Mouse (Mus musculus) small intestine, adult 2 months (tissue): ENCODE data around the gene Ric3. TPM values are rescaled to one million over a fixed set of nuclear protein-coding genes. Genes with fewer than 3 reads are reported as not detected.

ENCODE experiments used
- H3K27ac ChIP-seq: fragments of 200-500 bp; 2 replicates; pipeline ENCODE4 v1.5.1; 2012; ENCODE audit warnings: low read depth, low read length, control low read depth, inconsistent platforms; ENCODE audit not compliant: insufficient read depth
- H3K27me3 ChIP-seq: fragments of 200-500 bp; 2 replicates; pipeline ENCODE4 v1.6.1; 2012; ENCODE audit warnings: mild to moderate bottlenecking, moderate library complexity, low read length, inconsistent platforms; ENCODE audit not compliant: control insufficient read depth, insufficient read depth
- H3K36me3 ChIP-seq: fragments of 200-500 bp; 2 replicates; pipeline ENCODE4 v1.6.1; 2012; ENCODE audit warnings: mild to moderate bottlenecking, low read length, control low read depth, inconsistent platforms; ENCODE audit not compliant: control insufficient read depth, insufficient read depth
- H3K4me1 ChIP-seq: fragments of 200-500 bp; 2 replicates; pipeline ENCODE4 v1.6.1; 2012; ENCODE audit warnings: low read length, inconsistent platforms, mixed read lengths; ENCODE audit not compliant: control insufficient read depth, insufficient read depth, insufficient read length
- H3K4me3 ChIP-seq: fragments of 200-500 bp; 2 replicates; pipeline ENCODE4 v1.5.1; 2012; ENCODE audit warnings: low read depth, mild to moderate bottlenecking, control low read depth, inconsistent platforms, low read length, moderate library complexity
- CTCF ChIP-seq: fragments of 200-500 bp; IDR thresholded peaks from 2 replicates; pipeline ENCODE4 v1.5.1; 2012; ENCODE audit warnings: low read depth, mild to moderate bottlenecking, control low read depth, inconsistent platforms, low read length, moderate library complexity, mixed read lengths; ENCODE audit not compliant: insufficient replicate concordance, insufficient read length; ENCODE audit errors: extremely low read depth
- POLR2A ChIP-seq: fragments of 200-500 bp; IDR thresholded peaks from 2 replicates; pipeline ENCODE4 v1.6.1; 2012; ENCODE audit warnings: low read depth, mild to moderate bottlenecking, control low read depth, inconsistent platforms, low read length, moderate library complexity
- WGBS: fragments of 180-500 bp; shearing (Covaris S2); methylation state at CpG from one replicate; pipeline ENCODE4 v1.1.7; 2018; 5-methylcytosine and 5-hydroxymethylcytosine counted together
- polyA plus RNA-seq: library from polyadenylated mRNA; depleted of rRNA; stranded (reverse); fragments of >200 nt; gene quantifications from 2 replicates; pipeline ENCODE4 v1.2.3, GENCODE M21; 2012

The Ric3 gene
- polyA plus RNA-seq, 1 experiment = 0.67 TPM

DNA sequence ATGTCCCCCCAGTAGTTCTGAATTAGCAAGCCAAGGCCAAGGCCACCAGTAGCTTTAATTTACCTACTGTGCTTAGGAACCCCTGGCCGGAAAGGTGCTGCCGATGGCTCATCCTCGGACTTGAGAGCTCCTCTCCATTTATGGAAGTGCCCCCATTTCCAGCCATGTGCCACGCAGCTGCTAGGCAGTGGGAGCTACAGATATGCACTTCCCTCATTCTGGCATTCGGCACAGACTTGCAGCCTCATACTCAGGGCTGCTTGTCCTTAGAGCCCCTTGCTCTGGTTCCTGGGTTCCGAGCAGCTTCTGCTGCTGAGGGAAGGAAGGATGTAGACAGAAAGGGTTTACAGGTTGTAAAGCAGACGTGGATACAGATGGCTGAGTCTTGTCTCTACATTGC is 68.3 kb downstream of the Ric3 start:
- Histone ChIP-seq H3K27ac (no peak overlapping the region), H3K4me3 (no peak overlapping the region), H3K4me1 (no peaks in the 10 kb centered on the region), H3K36me3 (no peaks in the 10 kb centered on the region), H3K27me3 (peaks cover 11% of the 10 kb centered on the region)
- TF ChIP-seq CTCF (no peak), POLR2A (no peak)
- 81% methylated on average over 7 of the region's 7 CpGs for WGBS

DNA sequence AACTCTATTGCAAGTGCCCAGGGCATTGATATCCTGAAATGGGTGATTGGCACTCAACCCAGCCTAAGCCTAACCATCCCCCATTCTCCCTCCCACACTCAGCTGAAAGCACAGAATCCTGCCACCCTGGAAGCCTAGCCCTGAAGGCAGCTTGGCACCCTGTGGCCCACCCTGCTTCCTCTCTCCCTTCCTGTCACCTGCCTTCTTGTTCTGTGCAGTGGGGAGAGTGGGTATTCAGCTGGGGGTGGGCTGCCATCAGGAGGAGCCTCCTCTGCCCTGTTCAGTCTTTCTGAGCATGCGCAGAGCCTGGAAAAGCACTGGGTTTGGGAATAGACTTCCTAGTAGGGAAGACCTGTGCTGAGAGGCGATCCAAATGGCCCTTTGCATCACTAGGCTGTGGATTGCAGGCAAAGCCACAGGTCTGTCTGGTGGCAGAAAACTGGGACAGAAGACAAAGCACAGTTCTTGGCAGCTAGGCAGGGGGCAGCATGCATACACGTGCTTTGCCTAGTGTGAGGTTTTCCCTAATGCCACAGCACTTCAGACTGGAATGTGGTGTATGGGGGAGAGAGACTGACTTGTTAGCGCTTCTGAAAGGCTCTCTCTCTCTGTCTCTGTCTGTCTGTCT is 70.0 kb downstream of the Ric3 start:
- Histone ChIP-seq H3K27ac (no peak overlapping the region), H3K4me3 (no peak overlapping the region), H3K4me1 (no peaks in the 10 kb centered on the region), H3K36me3 (no peaks in the 10 kb centered on the region), H3K27me3 (peaks cover 11% of the 10 kb centered on the region)
- TF ChIP-seq CTCF (no peak), POLR2A (no peak)
- WGBS = 71% methylated on average over 4 of the region's 4 CpGs

- 81% methylated on average over 1 of the region's 1 CpGs for WGBS
- Histone ChIP-seq H3K4me3 (no peak overlapping the region), H3K4me1 (no peaks in the 10 kb centered on the region), H3K27ac (no peak overlapping the region), H3K36me3 (no peaks in the 10 kb centered on the region), H3K27me3 (peaks cover 11% of the 10 kb centered on the region)
- TF ChIP-seq POLR2A (no peak), CTCF (no peak)
Measured at GRCm38 (mm10) chr7:109012575-109012974, 70.6 kb downstream of the Ric3 start.

DNA sequence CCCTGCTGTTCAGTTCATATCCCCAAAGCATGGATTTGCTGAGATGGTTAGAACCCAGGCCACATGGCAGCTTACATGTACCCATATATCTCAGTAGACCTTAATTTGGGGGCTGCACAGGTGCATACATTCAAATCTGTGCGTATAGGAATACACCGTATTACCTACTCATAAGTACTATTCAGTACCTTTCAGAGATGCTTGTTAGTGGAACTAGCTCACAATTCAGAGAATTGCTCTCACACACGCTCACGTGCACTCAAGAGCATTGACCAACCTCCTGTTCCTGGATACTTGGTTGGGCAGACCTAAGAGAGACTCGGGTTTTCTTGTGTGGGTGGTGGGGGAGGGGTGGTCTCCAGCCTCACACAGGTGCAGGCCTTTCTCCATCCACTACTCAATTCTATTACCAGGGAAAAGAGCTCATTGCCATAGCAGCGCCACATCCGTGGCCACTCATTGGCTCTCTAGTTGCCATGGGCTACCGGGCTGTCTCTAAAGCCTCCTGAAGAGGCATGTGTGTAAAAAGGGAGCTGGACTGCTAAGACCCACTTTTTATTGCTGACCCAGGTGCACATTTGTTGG is 71.4 kb downstream of the Ric3 start:
- H3K27me3 ChIP-seq = peaks cover 11% of the 10 kb centered on the region
- no peak overlapping the region for H3K27ac ChIP-seq
- H3K4me3 ChIP-seq = no peak overlapping the region
- no peaks in the 10 kb centered on the region for H3K4me1 ChIP-seq
- no peaks in the 10 kb centered on the region for H3K36me3 ChIP-seq
- TF ChIP-seq POLR2A = no peak
- TF ChIP-seq CTCF = no peak
- whole genome bisulfite sequencing = 67% methylated on average over 8 of the region's 8 CpGs

- Histone ChIP-seq H3K4me3 (peak overlapping the region; percentile 24), H3K4me1 (no peaks in the 10 kb centered on the region), H3K36me3 (no peaks in the 10 kb centered on the region), H3K27me3 (peaks cover 11% of the 10 kb centered on the region), H3K27ac (no peak overlapping the region)
- 4% methylated on average over 81 of the region's 82 CpGs for WGBS
- TF ChIP-seq CTCF = no peak
- TF ChIP-seq POLR2A = no peak
Measured at GRCm38 (mm10) chr7:109010720-109011595, 72.2 kb downstream of the Ric3 start.

DNA sequence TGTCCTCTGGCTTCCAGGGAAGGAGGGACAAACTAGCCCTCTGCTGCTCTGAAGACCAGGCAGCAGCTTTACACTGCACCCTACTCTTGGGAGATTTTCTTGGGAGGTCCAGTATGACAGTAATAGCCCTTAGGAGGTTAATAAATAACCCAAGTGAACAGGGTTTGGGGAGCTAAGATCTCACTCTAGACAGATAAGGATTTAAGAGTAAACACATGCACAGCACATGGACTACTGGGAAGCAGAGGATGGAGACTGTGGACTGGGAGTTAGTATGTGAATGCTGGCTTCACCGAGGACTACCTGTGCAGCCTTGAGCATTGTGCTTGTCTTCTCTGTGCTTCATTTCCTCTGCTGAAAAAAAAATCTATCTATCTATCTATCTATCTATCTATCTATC is 73.9 kb downstream of the Ric3 start:
- H3K36me3 ChIP-seq = no peaks in the 10 kb centered on the region
- no peaks in the 10 kb centered on the region for H3K4me1 ChIP-seq
- 38% methylated on average over 1 of the region's 1 CpGs for WGBS
- H3K27ac ChIP-seq = no peak overlapping the region
- peaks cover 11% of the 10 kb centered on the region for H3K27me3 ChIP-seq
- TF ChIP-seq POLR2A (no peak), CTCF (no peak)
- H3K4me3 ChIP-seq = no peak overlapping the region

DNA sequence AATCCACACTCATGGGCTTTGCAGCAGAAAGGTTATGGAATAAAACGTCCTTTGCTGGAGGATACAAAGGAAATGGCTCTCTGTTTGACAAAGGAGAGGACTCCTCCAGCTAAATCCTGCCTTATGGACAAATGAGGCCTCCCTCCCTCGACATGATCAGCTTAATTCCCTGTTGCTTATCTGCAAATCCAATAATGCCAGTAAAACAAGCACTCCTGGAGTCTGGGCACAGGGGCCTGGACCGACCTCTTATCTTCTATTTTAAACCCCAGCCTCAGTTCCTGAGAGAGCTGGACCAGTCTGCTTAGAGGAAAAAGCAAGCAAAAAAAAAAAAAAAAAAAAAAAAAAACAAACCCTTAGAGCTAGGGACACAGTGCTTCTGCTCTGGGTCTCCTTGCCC is 79.5 kb downstream of the Ric3 start:
- TF ChIP-seq POLR2A (no peak), CTCF (no peak)
- Histone ChIP-seq H3K27me3 (no peaks in the 10 kb centered on the region), H3K4me3 (no peak overlapping the region), H3K4me1 (no peaks in the 10 kb centered on the region), H3K36me3 (no peaks in the 10 kb centered on the region), H3K27ac (no peak overlapping the region)
- WGBS = 13% methylated on average over 3 of the region's 3 CpGs
